Mouse (Mus musculus): ENCODE data around the gene Epha4.

DNA sequence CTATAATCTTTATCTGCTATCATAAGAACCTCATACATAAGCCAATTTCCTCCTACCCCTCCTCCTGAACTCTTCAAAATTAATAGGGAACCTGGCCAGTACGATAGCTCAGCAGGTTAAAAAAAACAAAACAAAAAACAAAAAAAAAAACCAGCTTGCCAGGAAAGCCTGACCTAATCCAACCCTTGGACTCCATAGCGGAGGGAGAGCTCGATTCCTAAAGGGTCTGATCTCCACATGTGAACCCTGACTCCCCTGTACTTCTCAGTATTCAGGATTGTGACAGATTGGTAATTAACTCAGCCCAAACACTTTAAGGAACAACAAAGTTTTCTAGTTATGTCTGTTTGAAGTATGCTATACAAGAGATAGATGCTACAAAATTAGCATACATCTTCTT is 89.7 kb downstream of the Epha4 start:
- TF ChIP-seq POLR2A (IDR thresholded peaks at IDR 0.05; ENCODE audit: low read depth, low read length): no peak
- no peak for TF ChIP-seq CTCF (conservative IDR thresholded peaks at IDR 0.05; ENCODE audit: insufficient read depth, insufficient read length, low read depth, low read length)
